Mouse (Mus musculus) fibroblast of lung, adult 2 months (primary cell): ENCODE data around the gene Usp53.
A peak's percentile ranks its signal among the peaks of the same experiment; 100 is the strongest.

ENCODE experiments used
- DNase-seq: peaks from one replicate; pipeline ENCODE4 v3.0.0-alpha.2; 2011; ENCODE audit warnings: low read depth

Gene Usp53

DNA sequence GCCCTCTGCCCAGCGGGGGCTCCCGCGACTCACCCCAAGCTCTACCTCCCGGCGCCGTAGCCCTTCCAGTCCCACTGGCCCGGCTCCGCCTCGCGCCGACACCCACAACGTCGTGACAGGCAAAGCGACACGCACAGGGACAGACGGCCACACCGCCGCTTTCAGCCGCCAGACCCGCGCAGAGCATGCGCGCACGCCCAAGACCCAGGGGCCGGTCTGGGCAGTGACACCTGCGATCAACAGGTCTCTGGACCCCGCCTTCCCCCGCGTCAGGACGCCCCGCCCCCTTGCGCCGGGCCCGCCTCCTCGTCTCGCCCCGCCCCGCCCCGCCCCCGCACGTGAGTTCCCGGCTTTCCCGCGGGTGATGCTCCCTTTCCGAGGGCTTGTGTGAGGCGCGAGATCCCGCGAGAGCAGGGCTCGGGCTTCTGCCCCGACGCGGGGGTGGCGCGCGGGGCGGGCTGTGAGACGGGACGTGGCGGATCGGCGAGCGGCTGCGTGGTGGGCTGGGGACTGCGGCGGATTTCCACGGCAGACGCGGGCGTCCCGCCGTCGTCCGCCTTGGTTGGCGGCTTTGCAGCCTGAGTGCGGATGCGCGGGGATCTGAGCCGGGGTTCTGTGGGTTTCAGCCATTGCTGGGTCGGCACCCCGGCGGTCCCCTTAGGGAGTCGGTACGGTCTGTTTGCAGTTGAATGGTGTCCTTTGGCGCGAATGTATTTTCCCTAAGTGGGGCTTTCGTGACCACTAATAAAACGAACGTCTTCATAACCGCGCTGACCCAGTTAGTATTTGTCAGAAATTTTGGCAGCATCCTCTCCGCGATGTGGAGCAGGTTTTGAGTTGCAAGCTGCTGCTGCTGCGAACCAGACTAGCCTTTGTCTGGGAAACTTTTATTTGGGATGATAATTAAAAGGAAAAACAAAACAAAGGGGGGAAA, at the start of gene Usp53:
Gene Usp53, minus strand, starts transcription at position 262 of the 934 bp plus-strand sequence.
- DNase-seq: peak; percentile 62

DNA sequence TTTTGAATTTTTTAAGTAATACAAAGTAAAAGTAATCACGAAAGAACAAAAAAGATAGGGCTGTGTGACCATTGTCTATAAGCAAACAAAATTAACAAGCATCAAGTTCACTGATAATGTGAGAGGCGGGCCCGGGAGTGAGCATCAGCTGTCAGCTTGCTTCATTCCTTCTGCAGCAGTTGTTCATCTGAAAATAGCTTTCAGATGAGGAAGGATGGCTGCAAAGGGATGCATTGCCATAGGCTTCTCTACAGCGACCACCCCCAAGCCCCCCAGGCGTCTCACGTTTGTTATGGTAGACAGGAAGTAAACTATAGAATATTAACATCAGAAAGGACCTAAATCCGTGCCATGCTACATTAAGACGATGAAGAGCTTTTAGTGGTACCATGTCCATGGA, 49.5 kb upstream of the Usp53 start:
- no peak for DNase-seq

DNA sequence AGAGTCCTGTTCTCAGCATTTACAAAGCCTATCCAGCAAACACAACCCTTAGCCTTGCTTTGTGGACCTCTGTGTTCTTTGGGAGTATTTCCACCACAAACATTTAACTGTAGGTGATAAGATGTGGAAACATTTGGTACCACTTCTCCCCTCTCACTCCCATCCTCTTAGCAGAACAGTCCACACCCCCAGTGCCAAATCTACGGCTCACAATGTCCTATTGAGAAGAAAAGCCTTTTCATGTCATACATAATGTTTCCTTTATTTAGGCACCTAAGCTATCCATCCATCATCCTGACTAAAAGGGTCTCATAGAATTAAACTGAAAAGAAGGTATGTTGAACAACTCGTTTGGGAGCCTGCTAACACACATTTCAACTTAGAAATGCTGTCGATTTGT, 41.3 kb upstream of the Usp53 start:
- no peak for DNase-seq

DNA sequence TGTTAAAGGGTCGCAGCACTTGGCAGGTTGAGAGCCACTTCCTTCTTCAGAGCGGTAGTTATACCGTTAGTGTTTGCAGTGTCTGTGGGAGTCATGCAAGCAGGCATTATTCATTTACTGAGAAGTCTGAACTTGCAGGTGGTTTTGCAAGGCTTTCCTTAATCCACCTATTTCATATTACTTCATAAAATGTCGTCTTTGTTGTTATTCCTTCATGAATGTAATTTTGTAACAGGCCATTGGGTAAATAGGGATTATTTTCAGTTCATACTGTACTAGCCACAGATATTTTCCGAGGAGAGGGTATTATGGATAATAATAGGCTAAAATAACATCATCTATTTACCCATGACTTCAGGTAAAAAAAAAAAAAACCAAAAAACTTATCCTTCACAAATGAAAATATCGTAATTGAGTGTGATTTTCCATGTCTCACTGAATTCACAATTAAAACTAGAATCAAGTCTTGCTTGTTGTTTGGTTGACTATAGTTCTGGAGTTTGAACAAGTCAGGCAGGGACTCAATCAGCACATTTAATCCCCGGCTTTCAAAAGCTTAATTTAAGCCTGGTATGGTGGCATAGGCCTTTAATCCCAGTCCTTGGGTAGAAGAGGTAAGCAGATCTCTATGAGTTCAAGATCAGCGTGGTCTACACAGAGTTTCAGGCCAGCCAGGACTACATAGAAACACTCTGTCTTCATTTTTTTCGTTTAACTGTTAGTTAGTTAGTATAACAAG, 40.4 kb upstream of the Usp53 start:
- DNase-seq: no peak

DNA sequence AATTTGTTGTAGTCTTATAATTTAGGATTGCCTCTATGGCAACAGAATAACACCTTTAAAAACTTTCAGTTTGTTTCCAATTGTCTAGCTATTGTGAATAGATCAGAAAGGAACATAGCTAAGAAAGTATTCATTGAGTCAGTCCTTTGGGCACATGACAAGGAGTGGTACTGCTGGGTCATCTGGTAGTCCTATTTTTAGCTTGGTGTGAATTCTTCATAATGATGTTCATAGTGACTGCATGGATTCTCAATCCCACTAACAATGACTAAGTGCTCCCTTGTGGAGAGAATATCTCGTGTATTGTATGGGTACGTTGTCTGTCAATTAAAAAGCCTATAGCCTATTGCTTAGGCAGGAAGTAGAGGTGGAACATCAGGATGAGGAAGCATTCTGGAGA, 34.5 kb upstream of the Usp53 start:
- peak; percentile 36 for DNase-seq

DNA sequence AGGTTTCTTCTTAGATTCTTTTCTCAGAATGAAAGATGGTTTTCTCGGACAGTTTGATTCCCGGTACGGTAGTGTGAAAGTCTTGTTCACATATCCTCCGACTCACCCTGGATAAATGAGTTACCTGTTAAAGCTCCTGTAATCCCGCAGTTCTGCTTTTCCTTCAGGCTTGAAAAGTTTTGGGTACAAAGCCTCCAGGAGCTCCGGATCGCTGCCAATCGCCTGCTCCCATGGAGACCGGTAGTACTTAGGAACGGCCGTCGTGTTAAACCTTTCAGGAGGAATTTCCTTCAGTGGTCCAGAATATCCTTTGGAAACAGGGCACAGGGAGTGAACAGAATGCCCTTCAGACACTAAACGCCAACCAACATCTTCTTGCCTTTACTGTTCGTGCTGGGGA, 29.2 kb upstream of the Usp53 start:
- no peak for DNase-seq

DNA sequence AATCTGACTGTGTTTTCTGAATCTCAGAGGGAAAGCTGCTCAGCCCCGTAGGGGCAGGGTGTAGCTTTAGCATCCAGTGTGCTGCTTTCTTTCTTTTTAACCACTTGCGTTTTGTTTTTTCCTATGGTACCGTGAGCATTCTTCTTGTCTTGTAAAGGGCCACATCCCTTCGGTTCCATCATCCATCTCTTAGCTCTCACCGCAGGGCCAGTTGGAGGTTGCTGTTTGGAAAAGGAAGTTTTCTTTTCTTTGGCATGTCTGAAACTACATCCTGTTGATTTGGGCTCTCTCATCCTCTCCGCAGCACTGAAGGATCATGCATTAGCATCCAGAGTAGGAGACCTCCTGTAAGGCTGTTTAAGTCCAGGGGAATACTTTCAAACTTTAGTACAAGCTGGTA, 25.1 kb upstream of the Usp53 start:
- no peak for DNase-seq

DNA sequence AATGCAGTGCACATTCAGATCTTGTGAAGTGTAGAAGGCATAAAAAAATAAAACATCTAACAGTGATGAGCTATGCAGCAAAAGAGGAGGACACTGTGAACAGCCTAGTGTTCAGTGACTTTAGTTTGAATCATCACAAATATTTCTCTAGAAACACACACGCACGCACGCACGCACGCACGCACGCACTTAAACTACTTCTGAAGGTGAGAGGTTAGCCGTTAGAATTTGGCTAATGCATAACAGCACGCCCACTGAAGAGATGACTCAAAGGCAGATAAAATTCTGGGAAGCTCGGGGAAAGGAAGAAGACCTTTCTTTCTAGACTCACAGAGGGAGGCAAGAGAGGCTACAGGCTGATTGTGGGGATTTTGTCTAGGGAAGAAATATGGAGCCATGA, 23.1 kb upstream of the Usp53 start:
- no peak for DNase-seq

DNA sequence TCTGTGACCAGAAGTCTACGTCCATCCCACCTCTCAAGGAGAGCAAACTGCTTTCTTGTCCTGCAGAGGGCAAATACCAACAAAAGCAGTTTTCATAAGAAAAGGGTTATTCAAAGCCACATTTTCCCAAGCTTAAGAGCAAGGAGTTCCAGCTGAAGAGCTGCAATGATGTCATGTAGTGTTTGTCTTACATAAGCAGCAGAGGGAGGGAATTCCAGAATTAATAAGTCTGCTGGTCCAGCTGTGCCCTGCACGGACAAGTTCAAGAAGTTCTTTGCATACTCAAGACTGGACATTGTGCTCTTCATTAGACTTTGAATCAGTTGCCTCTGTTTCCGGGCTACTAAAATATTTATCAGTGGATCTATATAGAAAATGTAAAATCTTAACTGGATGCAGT, 16.7 kb upstream of the Usp53 start:
- DNase-seq: no peak

DNA sequence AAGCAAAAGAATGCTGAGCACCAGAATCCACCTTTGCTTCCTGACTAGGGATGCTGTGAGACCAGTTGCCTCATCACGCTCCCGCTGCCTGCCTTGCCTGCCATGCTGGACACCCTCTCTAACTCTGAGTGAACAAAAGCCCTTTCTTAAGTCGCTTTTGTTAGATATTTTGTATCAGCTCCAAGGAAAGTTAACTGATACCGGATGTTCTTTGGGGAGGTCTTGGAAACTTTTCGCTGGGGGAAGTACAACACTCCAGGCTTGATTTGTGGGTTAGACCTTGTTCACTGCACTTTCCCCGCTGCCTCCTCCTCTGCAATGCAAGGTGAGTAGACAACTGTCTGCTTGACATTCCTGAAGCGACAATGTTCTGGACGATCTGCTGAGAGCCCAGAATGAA, 14.2 kb upstream of the Usp53 start:
- peak; percentile 63 for DNase-seq

DNA sequence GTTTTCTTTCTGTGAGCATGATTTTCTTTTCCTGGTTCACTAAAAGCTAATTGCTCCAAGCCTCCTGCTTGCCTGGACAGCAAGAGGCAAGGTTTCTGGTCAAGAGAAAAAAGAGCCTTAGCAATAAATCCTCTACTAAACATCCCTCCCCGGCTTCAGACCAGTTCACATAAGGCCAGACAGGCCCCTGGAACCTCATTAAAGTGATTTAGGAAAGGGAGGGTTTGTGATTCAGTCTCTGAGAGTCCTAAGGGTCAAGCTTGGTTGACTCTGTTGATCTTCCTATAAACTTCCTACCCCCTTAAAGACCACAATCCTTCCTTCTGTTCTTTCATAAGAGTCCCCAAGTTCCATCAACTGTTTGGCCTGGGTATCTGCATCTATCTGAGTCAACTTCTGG, 12.7 kb upstream of the Usp53 start:
- DNase-seq: no peak

DNA sequence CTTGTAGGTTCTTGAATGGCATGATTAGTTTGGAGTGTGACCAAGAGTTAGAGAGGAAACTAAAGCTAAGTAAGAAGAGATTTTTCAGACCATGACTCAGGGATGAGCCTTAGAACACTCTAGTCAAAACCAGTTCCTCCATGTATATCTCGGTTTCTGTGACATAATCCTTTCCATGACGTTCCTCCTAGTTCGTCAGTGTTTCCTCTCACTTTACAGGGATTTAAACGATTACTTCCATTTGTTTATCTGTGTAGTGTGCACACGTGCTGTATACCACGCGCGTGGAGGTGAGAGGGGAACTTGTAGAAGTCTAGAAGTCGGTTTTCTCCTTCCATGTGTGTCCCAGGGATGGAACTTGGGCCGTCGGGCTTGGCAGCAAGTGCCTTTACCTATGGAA, 2.6 kb upstream of the Usp53 start:
- DNase-seq: no peak

DNA sequence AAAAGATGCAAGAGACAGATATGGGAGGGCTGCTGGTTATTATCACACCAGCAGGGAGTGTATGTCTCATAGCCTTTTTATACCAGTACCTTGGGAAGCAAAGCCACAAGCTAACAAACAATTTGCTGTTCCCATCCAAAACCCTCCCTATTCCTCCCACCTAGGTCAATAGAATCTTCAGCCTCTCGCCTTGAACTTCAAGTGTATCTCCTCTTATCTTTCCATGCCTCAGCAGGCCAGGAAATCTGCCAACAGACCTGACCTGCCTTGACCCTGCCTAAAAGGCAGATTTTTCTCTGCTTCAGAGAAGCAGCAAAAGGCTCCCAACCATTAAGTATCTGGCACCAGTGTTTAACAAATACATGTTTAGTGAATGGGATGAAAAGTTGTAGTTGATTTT, 2.1 kb upstream of the Usp53 start:
- DNase-seq: no peak

DNA sequence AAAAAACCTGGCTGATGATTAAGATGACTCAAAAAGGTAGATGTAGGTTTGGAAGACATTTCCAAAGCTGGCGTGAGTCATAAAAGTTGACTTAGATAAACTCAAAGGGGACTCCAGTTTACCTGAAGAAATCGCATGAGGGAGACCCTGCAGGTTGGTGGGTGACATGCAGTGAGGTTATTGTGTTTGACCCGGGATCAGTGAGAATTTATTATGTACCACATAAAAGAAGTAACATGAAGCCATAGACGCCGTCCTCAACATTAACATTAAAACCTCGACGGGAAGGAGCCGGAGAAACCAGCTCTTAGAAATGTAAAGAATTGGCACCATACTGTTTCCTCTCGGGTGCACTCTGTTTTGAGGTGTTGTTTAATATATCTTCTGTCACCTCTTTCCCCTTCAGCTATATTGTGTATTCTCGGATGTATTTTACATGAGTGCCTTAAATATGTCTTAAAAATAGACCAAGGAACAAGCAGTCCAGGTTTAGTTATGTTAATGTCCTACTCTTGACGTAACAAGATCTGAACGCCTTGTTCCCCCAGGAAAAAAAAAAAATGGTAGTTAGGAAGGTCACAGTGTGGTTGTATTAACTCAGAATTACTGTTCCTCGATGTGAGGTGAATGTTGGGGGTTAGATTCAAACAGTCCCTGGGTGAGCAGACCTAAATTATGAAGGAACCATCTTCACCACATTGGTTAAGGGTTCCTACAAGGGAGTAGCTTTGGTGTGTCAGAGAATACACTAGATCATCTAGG, 1.1 kb upstream of the Usp53 start:
- DNase-seq: no peak

DNA sequence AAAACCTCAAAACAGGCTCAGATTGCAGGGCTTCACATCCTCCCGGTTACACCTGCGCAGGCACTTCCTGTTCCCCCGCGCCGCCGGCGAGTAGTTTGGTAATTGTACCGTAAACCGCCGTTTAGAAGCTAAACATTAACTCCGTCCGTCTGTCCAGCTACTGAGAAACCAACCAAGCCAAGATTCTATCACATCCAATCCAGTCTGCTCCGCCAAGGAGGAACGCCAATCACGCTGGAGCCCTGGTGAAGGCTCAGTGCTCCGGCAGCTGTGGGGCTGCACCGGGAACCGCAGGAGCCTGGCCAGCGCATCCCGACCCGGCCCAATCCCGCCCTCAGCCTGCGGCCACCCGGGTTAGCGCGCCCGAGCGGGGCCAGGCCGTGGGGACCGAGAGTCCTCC, 461 bp downstream of the Usp53 start:
- DNase-seq: peak; percentile 43

DNA sequence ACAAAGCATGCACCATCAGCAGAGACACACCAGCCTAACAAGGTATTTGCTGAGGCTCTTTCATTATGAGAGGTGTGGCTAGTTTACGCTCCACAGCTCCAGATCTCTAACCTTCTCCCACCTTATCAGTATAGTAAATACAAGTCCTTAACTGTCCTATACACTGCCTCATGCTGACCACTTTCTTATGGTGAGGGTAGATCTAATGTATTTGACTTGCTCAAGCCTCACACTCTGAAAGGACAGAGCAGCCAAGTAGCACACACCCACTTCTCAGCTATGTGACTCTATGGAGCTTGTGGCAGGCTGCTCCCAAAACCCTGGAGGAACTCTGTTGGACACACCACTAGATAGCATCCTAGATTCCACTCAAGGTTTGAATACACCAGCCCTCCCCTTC, 8.3 kb downstream of the Usp53 start:
- DNase-seq: no peak

DNA sequence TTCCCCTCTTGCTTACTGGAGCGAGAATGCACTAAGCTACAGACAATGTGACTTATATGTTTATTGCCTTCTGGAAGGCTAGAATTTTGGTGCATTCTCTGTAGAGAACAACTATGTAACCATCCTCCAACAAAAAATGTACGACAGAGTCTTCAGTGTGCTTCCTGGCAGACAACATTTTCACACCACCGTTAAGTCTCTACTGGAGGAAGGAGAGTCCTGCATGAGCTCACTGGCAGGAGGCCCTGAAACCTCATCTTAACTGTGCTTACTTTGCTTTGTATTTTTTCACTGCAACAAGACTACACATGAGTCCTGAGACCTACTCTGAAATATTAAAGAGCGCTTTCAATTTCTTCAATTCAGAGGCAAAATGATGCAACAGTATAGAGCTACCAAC, 8.9 kb downstream of the Usp53 start:
- DNase-seq: no peak

DNA sequence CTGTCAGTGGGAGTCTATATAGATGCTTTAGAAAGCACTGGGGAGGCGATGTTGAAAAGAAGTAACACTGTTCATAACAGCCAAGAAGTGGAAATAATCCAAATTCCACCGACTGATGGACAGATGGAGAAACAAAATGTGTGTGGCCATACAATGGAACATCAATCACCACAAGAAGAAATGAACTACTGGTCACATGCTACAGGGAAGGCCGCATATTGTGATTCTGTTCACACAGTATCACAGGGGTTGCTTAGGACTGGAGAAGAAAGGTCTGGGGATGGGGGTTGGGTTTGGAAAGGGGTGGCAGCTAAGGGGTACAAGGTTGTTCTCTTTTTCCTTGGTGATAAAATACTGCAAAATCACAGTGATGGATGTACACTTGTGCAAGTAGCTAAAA, 9.5 kb downstream of the Usp53 start:
- no peak for DNase-seq

DNA sequence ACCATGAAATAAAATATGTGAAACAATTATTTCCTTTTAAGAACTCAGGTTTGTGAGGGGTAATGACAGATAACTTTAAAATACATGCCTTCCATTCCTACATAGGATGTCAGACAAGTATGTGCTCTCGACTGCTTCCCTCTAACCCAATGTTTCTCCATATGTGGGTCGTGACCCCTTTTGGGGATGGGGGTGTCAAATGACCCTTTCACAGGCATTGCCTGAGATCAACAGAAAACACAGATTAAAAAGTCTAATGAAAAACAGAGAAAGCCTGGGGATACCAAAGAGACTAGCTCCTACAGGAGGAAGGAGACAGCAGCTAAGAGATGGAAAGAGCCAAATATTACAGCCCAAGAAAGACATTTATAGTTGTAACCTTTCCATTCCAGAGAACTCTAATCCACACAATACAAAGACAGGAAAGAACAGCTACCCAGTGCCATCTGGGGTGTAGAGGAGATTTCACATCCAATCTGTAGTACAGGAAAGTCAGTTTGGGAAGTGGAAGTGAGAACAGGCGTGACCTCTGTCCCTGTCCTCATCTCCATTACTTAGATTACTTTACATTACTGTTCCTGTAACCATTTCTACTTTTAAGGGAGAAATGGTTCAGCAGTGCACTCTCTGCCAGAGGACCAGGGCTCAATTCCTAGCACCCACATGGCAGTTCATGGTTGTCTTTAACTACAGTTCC, 12.0 kb downstream of the Usp53 start:
- no peak for DNase-seq

DNA sequence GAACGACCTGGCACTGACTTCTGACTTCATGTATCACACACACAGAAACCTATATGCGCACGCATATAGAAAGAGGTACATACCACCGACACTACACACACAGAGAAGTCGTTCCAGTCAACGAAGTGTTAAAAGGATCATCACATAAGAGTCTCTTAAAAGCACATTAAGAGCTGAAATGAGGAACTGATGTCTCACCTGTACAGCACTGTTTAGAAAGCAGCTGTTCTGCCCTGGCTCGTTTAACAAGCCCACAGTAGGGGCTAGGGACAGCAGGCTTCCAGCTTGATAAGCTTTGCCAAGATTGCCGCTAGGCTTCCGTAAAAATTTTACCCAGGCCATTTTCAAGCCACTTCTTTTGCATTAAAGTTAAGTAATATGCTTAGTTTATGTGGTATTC, 15.9 kb downstream of the Usp53 start:
- no peak for DNase-seq

DNA sequence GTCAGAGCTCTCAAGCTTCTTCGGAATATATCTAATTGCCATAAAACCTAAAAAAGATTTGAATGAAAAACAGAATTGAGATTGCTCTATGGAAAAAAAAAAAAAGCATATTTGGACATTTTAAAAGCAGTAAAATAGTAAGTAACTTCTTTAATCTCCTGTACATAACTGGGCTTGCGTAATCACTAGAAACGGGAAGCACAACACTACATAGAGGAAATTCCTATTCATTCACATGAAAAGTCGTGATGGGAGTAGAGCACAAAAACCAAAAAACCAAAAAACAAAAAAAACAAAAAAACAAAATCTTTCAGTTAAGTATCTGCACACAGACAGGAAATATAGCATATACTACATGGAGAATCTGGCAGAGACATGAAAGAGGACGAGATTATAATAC, 20.0 kb downstream of the Usp53 start:
- DNase-seq: no peak

DNA sequence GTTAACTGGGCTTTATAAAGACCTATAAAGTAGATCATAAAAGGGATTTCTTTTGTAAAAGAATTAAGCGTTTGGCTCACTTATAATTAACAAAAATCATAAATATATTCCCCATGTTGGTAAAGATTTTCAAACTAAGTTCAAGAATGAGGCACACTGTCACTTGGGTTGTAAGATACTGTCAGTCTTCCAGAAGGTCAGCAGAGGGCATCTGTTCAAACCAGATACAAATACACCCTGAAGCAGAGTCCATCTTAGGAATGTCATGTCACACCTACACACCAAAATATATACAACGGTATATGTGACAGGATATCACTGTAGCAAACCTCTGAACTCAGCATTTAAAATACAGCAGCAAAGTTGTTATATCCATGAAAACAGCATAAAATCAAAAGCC, 34.2 kb downstream of the Usp53 start:
- no peak for DNase-seq
